Mouse (Mus musculus): ENCODE data around the gene Abca1.

Gene Abca1

DNA sequence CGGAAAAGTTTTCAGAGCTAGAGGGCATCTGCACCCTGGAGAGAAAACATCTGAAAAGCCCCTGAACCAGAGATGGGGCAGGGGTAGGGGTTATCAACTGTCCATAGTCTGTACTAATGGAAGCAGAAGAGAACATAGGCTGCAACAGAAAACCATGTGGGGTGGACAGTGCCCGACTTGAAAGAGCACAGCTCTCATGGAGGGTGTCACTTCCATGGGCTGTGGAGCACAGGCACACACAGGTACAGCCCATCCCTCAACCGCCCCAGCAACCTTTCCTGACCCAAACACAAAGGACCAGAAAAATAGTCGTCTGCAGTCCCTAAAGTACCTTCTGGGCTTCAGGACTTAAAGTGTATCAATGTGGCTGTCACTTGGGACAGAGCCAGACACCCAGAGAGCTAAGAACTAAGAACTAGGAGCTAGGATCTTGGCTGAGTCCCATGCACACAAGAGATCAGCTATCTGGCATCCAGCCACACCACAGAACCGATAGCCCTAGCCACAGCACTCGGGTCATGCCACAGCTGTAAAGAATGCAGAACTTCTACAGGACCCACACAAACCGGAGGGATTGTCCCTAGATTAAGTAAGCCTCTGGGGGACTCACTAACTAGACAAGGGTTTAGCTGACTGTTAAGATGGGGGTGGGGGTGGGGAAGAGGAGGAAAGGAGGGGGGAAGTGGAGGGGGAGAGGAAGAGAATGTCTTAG is 38.0 kb downstream of the Abca1 start:
- DNase-seq (ENCODE audit: low spot score), result no peak

DNA sequence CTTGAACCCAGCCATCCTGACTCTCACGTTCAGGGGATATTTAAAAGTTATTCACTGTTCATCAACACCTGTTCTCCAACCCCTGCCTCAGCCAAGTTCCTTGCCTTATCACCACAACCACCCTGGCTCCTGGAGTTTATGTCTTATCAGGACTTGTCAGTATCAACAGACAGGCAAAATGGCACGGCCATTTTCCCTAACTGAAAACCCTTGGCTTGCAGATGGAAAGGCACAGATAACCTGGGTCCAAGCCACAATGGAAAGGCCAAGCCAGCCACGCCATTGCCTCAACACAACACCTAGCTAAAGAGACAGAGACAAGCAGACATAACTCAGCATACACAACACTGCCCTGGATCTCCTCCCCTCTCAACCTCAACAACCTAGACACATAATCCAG is 38.6 kb downstream of the Abca1 start:
- no peak for DNase-seq (ENCODE audit: low spot score)

GRCm38 (mm10) chr4:53120038-53120685 is 39.5 kb downstream of the Abca1 start:
- no peak for DNase-seq (ENCODE audit: low spot score)

- no peak for DNase-seq (ENCODE audit: low spot score)
These were observed 41.1 kb downstream of the Abca1 start for GRCm38 (mm10) chr4:53118643-53119042.

DNA sequence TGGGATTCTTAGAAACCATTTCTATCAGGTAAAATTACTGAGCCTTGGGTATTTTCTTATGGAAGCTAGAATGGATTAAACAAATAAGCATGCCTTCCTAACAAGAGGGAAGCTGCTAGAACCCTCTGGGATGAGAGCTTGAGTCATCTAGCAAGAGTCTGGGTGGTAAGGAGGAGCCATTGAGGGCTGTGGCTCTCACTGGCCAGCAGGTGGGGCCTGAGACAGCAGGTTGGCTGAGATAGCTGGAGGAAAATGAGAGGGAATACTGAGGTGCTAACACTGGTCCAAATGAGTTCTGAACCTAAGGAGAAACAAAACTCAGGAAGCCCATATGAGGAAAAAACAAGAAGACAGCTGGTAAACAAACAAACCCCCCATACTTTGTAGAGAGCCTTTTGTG is 42.1 kb downstream of the Abca1 start:
- no peak for DNase-seq (ENCODE audit: low spot score)

- no peak for DNase-seq (ENCODE audit: low spot score)
These were observed 42.6 kb downstream of the Abca1 start for GRCm38 (mm10) chr4:53117076-53117475.

DNA sequence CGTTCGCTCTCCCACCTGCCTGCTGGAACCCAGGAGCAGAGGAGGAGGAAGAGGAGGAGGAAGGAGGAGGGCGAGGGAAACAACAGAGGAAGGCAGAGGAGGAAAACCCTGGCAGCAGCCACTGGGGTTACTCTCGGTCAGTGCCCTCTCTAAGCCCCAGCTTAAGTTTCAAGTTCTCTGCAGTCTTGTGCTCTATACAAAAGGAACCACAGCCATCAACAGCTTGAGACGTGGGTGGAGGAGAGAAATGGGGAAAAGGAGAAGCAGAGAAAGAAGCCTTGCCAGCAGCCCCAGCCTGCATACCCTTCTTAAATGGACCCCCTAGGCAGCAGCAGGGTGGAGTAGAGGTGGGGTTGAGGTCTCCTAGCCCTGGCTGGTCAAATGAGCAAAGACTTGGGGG is 43.8 kb downstream of the Abca1 start:
- DNase-seq (ENCODE audit: low spot score), result no peak

GRCm38 (mm10) chr4:53115410-53115809 is 44.3 kb downstream of the Abca1 start:
- no peak for DNase-seq (ENCODE audit: low spot score)

- no peak for DNase-seq (ENCODE audit: low spot score)
These were observed 47.8 kb downstream of the Abca1 start for GRCm38 (mm10) chr4:53111919-53112355.

- no peak for DNase-seq (ENCODE audit: low spot score)
These were observed 49.3 kb downstream of the Abca1 start for GRCm38 (mm10) chr4:53110356-53110755.

DNA sequence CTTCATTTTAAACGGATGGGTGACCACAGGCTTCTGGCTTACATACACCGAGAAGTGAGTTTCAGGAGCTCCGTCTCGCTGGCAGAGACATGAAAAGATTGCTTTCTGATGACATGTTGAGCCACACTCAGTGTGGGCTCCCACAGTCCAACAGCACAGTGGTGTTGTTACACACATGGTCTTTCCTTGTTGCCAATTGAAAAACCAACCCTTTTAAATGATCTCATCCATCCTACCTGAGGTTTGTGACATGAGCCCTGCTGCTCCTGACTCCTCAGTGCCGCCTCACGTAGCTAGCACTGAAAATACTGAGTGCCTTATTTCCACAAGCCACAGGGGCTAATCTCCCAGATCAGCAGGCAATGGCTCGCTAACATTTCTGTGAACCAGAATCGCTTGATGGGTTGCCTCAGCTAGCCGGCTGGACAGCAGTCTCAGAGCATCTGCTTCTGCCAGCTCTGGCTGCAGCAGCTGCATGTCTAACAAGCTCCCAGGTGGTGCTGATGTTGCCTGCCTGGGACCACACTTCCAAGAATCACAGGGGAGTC is 50.2 kb downstream of the Abca1 start:
- DNase-seq (ENCODE audit: low spot score), result no peak

DNA sequence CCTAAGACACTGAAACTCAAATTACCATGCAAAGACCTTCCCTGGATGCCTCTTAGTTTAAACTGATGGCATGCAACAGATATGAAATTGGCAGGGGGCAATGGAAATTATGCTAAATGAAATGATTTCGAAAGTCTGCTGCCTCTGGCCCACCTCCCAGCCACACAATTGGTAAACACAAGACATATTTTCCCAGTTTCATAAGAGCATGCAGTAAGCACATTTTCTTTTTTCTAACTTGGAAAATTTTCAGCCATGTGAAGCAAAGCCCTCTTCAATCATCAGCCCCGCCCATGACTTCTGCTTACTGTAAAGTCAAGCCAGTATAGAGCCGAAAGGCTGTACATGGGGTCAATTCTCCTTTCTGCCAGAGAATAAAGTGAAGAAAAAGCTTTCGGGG is 51.5 kb downstream of the Abca1 start:
- DNase-seq (ENCODE audit: low spot score), result no peak

DNA sequence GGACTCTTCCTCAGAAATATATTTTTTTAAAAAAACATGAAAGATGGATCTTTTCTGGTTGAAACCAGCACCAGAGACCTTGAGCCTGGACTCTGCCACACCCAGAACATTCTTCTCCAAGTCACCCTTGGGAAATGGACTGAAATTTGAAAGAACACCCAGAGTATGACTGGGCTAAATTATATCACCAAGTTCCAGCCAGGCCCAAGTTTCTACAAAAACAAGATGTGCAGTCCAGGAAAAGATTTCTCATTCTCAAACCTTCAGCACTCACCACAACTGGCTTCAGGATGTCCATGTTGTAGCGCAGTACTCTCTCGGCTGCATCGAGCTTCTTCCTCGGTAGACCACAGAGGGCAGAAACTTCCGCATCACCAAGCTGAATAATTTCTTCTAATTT is 53.0 kb downstream of the Abca1 start:
- no peak for DNase-seq (ENCODE audit: low spot score)

DNA sequence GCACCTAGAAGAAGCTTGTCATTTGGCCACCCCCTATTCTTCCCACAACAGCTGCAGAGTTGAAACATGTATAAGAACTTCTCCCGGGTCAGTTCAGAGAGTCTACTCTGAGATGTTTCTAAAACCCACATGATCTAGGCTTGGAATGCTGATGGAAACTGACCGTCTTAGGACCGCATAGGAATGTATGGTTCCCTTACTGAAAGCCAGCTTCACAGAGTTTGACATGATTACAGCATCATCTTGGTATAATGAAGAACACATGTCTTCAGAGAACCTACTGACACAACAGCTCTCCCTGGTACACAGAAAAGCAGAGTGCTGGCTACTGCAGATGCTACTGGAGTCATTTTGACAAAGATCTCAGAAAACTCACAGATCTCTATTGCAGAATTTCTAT is 53.6 kb downstream of the Abca1 start:
- DNase-seq (ENCODE audit: low spot score), result no peak

- no peak for DNase-seq (ENCODE audit: low spot score)
These were observed 55.1 kb downstream of the Abca1 start for GRCm38 (mm10) chr4:53104634-53105033.

GRCm38 (mm10) chr4:53102529-53102928 is 57.2 kb downstream of the Abca1 start:
- no peak for DNase-seq (ENCODE audit: low spot score)

- DNase-seq (ENCODE audit: low spot score), result no peak
These were observed 58.4 kb downstream of the Abca1 start for GRCm38 (mm10) chr4:53101306-53101705.

DNA sequence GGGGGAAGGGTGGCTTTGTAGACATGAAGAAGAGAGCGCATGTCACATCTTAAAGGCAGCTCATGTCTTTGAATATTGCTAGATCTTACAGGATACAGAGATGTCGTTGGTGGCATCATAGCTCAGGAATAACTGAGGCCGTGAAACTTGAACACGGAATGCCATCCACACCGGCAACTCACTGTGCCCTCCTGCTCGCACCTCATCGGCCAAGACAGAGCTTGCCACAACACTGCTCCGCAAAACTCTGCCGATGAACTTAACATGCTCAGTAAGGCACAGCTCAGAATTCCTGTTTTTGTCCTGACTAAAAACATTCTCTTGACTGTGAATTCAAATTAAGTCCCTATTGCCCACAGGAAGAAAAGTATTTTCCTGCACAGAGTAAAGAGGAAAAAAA is 59.2 kb downstream of the Abca1 start:
- DNase-seq (ENCODE audit: low spot score), result no peak

DNA sequence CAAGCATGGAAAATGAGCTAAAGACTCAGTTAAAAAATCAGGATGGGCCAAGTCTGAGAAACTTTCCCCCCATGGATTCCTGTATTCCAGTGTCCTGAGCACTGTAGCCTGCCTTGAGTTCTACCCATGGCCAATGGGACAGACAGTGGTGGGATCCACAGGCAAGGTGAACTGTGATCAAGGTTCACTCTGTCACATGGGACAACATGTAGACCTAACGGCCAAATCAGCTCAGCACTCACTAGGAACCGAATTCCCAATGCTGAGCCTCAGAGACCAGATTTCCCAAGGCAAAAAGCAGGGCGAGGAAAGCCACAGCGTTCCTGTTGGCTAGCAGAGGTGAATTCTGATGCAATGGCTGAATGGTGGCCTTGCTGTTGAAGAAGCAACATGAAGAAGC is 64.8 kb downstream of the Abca1 start:
- DNase-seq (ENCODE audit: low spot score), result no peak

- no peak for DNase-seq (ENCODE audit: low spot score)
These were observed 65.4 kb downstream of the Abca1 start for GRCm38 (mm10) chr4:53094331-53094730.

- DNase-seq (ENCODE audit: low spot score), result no peak
These were observed 66.1 kb downstream of the Abca1 start for GRCm38 (mm10) chr4:53093615-53094014.

DNA sequence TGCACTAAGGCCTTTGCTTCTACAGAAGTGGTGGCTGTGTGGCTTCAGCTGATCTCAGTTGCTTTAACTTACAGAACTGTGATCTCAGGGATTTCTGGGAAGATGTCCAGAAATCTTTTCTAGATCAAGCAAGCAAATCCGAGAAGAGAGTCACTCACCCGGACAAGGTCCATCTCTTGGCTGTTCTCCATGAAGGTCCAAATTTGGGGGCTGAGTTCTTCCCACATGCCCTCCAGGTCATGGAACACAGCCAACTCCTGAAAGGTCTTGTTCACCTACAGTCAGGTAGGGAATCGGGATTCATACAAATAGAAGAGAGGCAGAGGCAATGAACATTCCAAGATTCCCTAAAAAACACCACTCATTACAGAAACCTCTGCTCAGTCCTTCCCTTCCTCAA is 70.1 kb downstream of the Abca1 start:
- no peak for DNase-seq (ENCODE audit: low spot score)

DNA sequence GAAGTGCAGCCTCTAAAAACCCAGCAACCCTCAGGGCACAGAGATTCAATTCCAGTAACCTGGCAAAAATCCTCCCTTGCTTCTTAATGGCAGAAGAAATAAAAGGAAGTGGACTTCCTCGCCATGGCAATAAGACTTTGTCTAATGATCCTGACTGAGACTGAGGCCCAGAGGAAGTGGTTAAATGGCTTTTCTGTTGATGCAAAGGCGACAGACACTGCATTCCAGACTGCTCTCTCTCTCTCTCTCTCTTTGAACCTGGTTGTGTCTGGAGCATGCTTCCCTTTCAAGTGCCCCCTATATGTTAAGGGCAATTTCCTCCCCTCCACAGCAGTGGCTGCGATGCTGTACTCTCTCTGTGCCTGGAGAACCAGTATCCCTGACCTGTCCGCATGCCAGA is 70.7 kb downstream of the Abca1 start:
- DNase-seq (ENCODE audit: low spot score), result no peak

DNA sequence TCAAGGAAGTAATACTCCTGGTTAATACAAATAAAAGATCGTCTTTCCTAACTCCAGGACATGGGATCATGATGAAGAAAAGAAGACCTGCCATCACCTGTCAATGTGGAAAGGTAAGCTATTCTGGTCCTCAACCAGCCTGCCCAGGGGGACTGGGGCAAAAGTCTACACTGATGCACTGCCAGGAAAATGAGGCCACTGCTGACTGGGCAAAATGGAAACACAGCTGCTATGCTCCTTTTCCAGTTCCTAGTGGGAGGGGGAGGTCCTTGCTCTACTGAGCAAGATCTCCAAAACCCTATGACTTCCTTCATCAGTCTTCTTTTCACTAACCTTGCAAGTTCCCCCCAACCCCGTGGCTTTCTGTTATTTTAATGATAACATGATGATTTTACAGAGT is 73.1 kb downstream of the Abca1 start:
- DNase-seq (ENCODE audit: low spot score), result no peak

Data from ovary, postnatal 14 days (tissue).